Mouse (Mus musculus) intestine, embryonic 16.5 days (tissue): ENCODE measurements around the gene Col4a2. TPM values are rescaled to one million over a fixed set of nuclear protein-coding genes. Genes with fewer than 3 reads are reported as not detected.

Experiments used
- ATAC-seq: fragments of 200-750 bp; cut with Nextera tagmentation; 2 replicates; pipeline ENCODE4 v1.8.0; 2017; ENCODE audit warnings: moderate TSS enrichment, moderate library complexity
- H3K27ac ChIP-seq: fragments of 300-500 bp; sonication (generic); 2 replicates; pipeline ENCODE4 v1.5.1; 2014; ENCODE audit warnings: mild to moderate bottlenecking, low read length
- H3K27me3 ChIP-seq: fragments of 300-500 bp; sonication (generic); replicated peaks from 2 replicates; pipeline ENCODE4 v1.6.1; 2014; ENCODE audit warnings: low read length, control low read depth, mixed read lengths; ENCODE audit not compliant: control insufficient read depth, insufficient read depth
- H3K36me3 ChIP-seq: fragments of 300-500 bp; sonication (generic); 2 replicates; pipeline ENCODE4 v1.6.1; 2014; ENCODE audit warnings: low read length, control low read depth; ENCODE audit not compliant: control insufficient read depth, insufficient read depth
- H3K4me1 ChIP-seq: fragments of 300-500 bp; sonication (generic); 2 replicates; pipeline ENCODE4 v1.6.1; 2014; ENCODE audit warnings: low read length, control low read depth, mixed read lengths; ENCODE audit not compliant: control insufficient read depth, insufficient read depth
- H3K4me2 ChIP-seq: fragments of 300-500 bp; sonication (generic); 2 replicates; pipeline ENCODE4 v1.6.1; 2014; ENCODE audit warnings: low read depth, low read length, control low read depth
- H3K4me3 ChIP-seq: fragments of 300-500 bp; sonication (generic); 2 replicates; pipeline ENCODE4 v1.5.1; 2014; ENCODE audit warnings: mild to moderate bottlenecking, low read length
- H3K9ac ChIP-seq: fragments of 300-500 bp; sonication (generic); 2 replicates; pipeline ENCODE4 v1.6.1; 2014; ENCODE audit warnings: low read depth, low read length
- H3K9me3 ChIP-seq: fragments of 300-500 bp; sonication (generic); 2 replicates; pipeline ENCODE4 v1.6.1; 2016; ENCODE audit warnings: low read length, control low read depth; ENCODE audit not compliant: control insufficient read depth
- WGBS: fragments of 180-500 bp; shearing (Covaris S2); extraction: QIAGEN DNeasy Blood & Tissue Kit; methylation state at CpG from one replicate; pipeline ENCODE4 v1.1.7; 2014; 5-methylcytosine and 5-hydroxymethylcytosine counted together
- polyA plus RNA-seq: library from polyadenylated mRNA; unstranded; fragments of >200 nt; fragmentation: Nextera tagmentation; extraction: Ambion mirVana; gene quantifications from 2 replicates; pipeline ENCODE4 v1.2.1, GENCODE M21; 2015

Gene Col4a2
- polyA plus RNA-seq, 1 experiment from 2014 or later: 39.1 TPM

GRCm38 (mm10) chr8:11447910-11448570 lies 135.4 kb downstream of the Col4a2 start:
- no peak for ATAC-seq
- H3K4me3 ChIP-seq: no peak overlapping the region
- H3K27me3 ChIP-seq: no peaks in the 10 kb centered on the region
- no peak overlapping the region for H3K9ac ChIP-seq
- no peaks in the 10 kb centered on the region for H3K9me3 ChIP-seq
- 92% methylated on average over 23 of the region's 23 CpGs for WGBS
- peaks cover 10% of the 10 kb centered on the region; the same call in 1 of the 2 replicates for H3K4me1 ChIP-seq
- H3K27ac ChIP-seq: no peak overlapping the region
- no peak overlapping the region for H3K4me2 ChIP-seq
- no peaks in the 10 kb centered on the region; the same call in 1 of the 2 replicates for H3K36me3 ChIP-seq

GRCm38 (mm10) chr8:11450184-11451113 lies 137.8 kb downstream of the Col4a2 start:
- 19% methylated on average over 8 of the region's 8 CpGs for WGBS
- peak overlapping the region; percentile 16; the same call in 1 of the 2 replicates for H3K27ac ChIP-seq

GRCm38 (mm10) chr8:11452152-11452551 lies 139.5 kb downstream of the Col4a2 start:
- H3K4me1 ChIP-seq: peaks cover 10% of the 10 kb centered on the region; the same call in 1 of the 2 replicates
- H3K4me3 ChIP-seq: no peak overlapping the region
- no peaks in the 10 kb centered on the region for H3K9me3 ChIP-seq
- no peak for ATAC-seq
- H3K27me3 ChIP-seq: no peaks in the 10 kb centered on the region
- no peak overlapping the region for H3K27ac ChIP-seq
- no peaks in the 10 kb centered on the region for H3K36me3 ChIP-seq
- WGBS: 97% methylated on average over 1 of the region's 1 CpGs
- H3K4me2 ChIP-seq: no peak overlapping the region
- no peak overlapping the region for H3K9ac ChIP-seq

More at GRCm38 (mm10) chr8:11450184-11451113, 137.8 kb downstream of the Col4a2 start:
- no peaks in the 10 kb centered on the region for H3K27me3 ChIP-seq
- no peak overlapping the region for H3K4me3 ChIP-seq
- H3K36me3 ChIP-seq: no peaks in the 10 kb centered on the region
- H3K9me3 ChIP-seq: no peaks in the 10 kb centered on the region
- no peak overlapping the region for H3K9ac ChIP-seq
- peaks cover 10% of the 10 kb centered on the region; the same call in 1 of the 2 replicates for H3K4me1 ChIP-seq
- H3K4me2 ChIP-seq: no peak overlapping the region
- peak; percentile 91 for ATAC-seq

DNA sequence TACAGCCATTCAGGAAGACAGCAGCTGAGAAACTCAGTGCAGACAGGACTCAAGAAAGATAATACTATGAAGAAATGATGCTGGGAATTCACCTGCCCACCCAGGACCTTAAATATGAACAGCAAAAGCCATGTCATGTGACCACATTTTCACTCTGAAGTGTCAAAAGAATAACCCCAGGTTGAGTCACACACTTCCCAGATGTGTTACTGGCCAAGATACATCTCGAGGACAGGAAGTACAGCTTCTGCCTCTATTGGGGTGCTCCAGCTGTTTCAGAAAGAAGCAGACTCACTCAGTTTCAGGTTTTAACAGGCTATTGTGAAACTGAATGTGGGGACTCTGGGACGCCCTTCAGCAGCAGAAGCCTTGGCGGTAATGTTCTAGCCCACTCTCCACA lies 140.0 kb downstream of the Col4a2 start:
- H3K4me3 ChIP-seq: no peak overlapping the region
- no peaks in the 10 kb centered on the region for H3K9me3 ChIP-seq
- H3K4me2 ChIP-seq: no peak overlapping the region
- WGBS: 65% methylated on average over 3 of the region's 3 CpGs
- no peaks in the 10 kb centered on the region for H3K36me3 ChIP-seq
- 0 out of 2 replicates have a peak overlapping the region, but pooled peaks have one; percentile 24 for H3K27ac ChIP-seq
- ATAC-seq: no peak
- no peak overlapping the region for H3K9ac ChIP-seq
- H3K27me3 ChIP-seq: no peaks in the 10 kb centered on the region
- peaks cover 10% of the 10 kb centered on the region; the same call in 1 of the 2 replicates for H3K4me1 ChIP-seq

DNA sequence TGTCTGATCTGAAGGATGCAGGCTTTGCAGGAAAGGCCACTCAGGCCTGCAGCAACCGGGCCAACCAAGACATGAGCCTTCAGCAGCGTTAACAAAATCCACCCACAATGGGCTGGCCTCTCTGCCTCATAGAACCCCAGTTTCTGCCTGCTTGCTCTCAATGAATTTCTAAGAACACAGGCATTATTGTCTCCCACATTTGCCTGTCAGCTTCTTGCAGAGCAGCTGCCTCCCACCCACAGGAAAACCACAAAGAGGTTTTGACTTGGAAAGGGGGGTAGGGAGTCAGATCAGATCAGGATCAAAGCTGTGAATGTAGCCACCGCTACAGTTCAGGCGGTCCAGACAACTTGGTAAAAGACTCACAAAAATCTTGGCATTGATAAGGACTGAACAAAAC lies 140.4 kb downstream of the Col4a2 start:
- no peak overlapping the region for H3K4me2 ChIP-seq
- H3K27me3 ChIP-seq: no peaks in the 10 kb centered on the region
- H3K4me3 ChIP-seq: no peak overlapping the region
- no peaks in the 10 kb centered on the region for H3K9me3 ChIP-seq
- peaks cover 13% of the 10 kb centered on the region for H3K4me1 ChIP-seq
- no peaks in the 10 kb centered on the region for H3K36me3 ChIP-seq
- ATAC-seq: no peak
- no peak overlapping the region for H3K9ac ChIP-seq
- WGBS: 60% methylated on average over 4 of the region's 4 CpGs
- 0 out of 2 replicates have a peak overlapping the region, but pooled peaks have one; percentile 24 for H3K27ac ChIP-seq

- ATAC-seq: no peak
- Histone ChIP-seq H3K4me2 (no peak overlapping the region), H3K9me3 (no peaks in the 10 kb centered on the region), H3K36me3 (no peaks in the 10 kb centered on the region), H3K27me3 (no peaks in the 10 kb centered on the region), H3K4me3 (no peak overlapping the region), H3K9ac (no peak overlapping the region), H3K4me1 (peaks cover 25% of the 10 kb centered on the region), H3K27ac (no peak overlapping the region)
- 66% methylated on average over 12 of the region's 12 CpGs for WGBS
Measured at GRCm38 (mm10) chr8:11454228-11454627, 141.6 kb downstream of the Col4a2 start.

DNA sequence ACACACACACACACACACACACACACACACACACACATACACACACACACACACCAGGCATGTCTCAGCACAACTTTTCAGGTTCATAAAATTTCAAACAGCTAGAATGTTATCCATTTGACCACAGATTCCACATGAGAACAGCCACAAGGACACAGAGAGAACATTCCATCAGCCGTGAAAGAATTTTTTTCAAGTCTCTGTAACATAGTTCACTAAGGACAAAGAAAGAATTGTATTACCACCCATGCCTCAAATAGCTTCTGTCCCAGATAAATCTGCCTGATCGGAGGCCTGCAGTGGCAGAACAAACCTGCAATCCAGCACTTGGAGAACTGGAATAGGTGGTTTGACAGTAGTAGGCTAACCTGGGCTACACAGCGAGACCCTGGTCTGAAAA lies 144.7 kb downstream of the Col4a2 start:
- no peaks in the 10 kb centered on the region for H3K9me3 ChIP-seq
- H3K4me3 ChIP-seq: no peak overlapping the region
- 64% methylated on average over 3 of the region's 3 CpGs for WGBS
- H3K4me2 ChIP-seq: no peak overlapping the region
- H3K4me1 ChIP-seq: peaks cover 24% of the 10 kb centered on the region
- no peak overlapping the region for H3K9ac ChIP-seq
- no peaks in the 10 kb centered on the region for H3K27me3 ChIP-seq
- peak overlapping the region; percentile 30; the same call in 1 of the 2 replicates for H3K27ac ChIP-seq
- no peaks in the 10 kb centered on the region for H3K36me3 ChIP-seq
- ATAC-seq: no peak

DNA sequence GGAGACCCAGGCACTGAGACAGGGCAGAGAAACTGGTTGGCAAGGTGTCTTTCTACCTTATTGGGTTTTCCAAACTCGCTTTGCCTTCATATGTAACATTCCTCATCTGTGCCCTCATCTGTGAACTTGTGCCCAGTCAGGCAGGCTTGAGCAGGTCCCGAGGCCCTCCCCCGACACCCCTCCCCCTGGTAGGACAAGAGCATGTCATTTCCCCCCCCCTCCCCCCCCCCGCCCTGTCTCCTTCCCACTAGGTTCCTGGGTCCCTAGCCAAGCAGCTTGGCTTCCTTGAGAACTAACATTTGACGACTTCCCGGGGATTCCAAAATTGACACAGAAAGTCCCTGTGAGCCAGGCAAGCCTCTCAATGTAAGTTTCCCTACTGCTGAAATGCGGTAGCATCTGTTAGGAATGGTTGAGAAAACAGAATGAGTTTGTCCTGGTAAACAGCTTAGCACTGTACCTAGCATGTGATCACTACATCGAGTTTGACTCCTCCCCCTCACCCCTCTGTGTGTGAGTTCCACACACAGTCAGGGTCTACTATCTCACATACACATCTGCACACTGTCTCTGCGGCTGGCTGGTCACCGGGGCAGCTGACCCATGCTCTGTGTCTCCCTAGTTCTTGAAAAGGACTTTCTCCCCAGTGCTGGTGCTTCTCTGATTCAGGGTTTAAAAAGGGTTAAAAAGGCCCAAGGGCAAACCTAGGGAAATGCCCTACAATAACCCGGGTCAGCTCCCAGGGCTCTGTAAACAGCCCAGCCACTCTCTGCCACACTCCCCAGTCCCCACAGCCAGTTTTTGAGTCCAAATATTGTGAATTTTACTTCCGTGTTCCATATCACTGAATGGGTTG lies 145.6 kb downstream of the Col4a2 start:
- Histone ChIP-seq H3K4me1 (peaks cover 24% of the 10 kb centered on the region), H3K36me3 (no peaks in the 10 kb centered on the region), H3K9me3 (no peaks in the 10 kb centered on the region), H3K27ac (peak overlapping the region; percentile 87), H3K9ac (peak overlapping the region; percentile 8; the same call in 1 of the 2 replicates), H3K4me2 (peak overlapping the region; percentile 28), H3K27me3 (no peaks in the 10 kb centered on the region), H3K4me3 (no peak overlapping the region)
- 25% methylated on average over 11 of the region's 12 CpGs for WGBS
- peak; percentile 79 for ATAC-seq
